Mouse (Mus musculus): ENCODE data around the gene Zc3h7b.

The Zc3h7b gene

GRCm38 (mm10) chr15:81797861-81798260 is 53.0 kb downstream of the Zc3h7b start:
- DNase-seq = no peak

GRCm38 (mm10) chr15:81798421-81798820 is 53.6 kb downstream of the Zc3h7b start:
- no peak for DNase-seq

- no peak for DNase-seq
These were observed 55.5 kb downstream of the Zc3h7b start for GRCm38 (mm10) chr15:81800391-81800790.

GRCm38 (mm10) chr15:81802001-81802890 is 57.4 kb downstream of the Zc3h7b start, which contains the start of gene Tef:
Gene Tef, plus strand, starts transcription at chr15:81802421.
- peak; percentile 100 for DNase-seq

- no peak for DNase-seq
These were observed 58.1 kb downstream of the Zc3h7b start for GRCm38 (mm10) chr15:81802941-81803351.

- DNase-seq = peak; percentile 91
These were observed 58.6 kb downstream of the Zc3h7b start for GRCm38 (mm10) chr15:81803425-81803951.

- peak; percentile 94 for DNase-seq
These were observed 59.3 kb downstream of the Zc3h7b start for GRCm38 (mm10) chr15:81804172-81804571.

GRCm38 (mm10) chr15:81804883-81805282 is 60.0 kb downstream of the Zc3h7b start:
- DNase-seq = no peak

GRCm38 (mm10) chr15:81805624-81806023 is 60.8 kb downstream of the Zc3h7b start:
- DNase-seq = peak; percentile 97

GRCm38 (mm10) chr15:81806621-81807404 is 62.0 kb downstream of the Zc3h7b start:
- no peak for DNase-seq

GRCm38 (mm10) chr15:81808799-81809198 is 63.9 kb downstream of the Zc3h7b start:
- DNase-seq = peak; percentile 90

GRCm38 (mm10) chr15:81809550-81809949 is 64.7 kb downstream of the Zc3h7b start:
- no peak for DNase-seq

GRCm38 (mm10) chr15:81810150-81810549 is 65.3 kb downstream of the Zc3h7b start:
- DNase-seq = peak; percentile 100

GRCm38 (mm10) chr15:81810671-81811598 is 66.1 kb downstream of the Zc3h7b start:
- DNase-seq = peak; percentile 100

- DNase-seq = no peak
These were observed 66.7 kb downstream of the Zc3h7b start for GRCm38 (mm10) chr15:81811599-81811996.

GRCm38 (mm10) chr15:81812287-81812686 is 67.4 kb downstream of the Zc3h7b start:
- DNase-seq = peak; percentile 95

GRCm38 (mm10) chr15:81812696-81813631 is 68.1 kb downstream of the Zc3h7b start:
- peak; percentile 92 for DNase-seq

- no peak for DNase-seq
These were observed 69.3 kb downstream of the Zc3h7b start for GRCm38 (mm10) chr15:81813986-81814705.

GRCm38 (mm10) chr15:81814716-81815370 is 70.0 kb downstream of the Zc3h7b start:
- DNase-seq = peak; percentile 94

GRCm38 (mm10) chr15:81818404-81818803 is 73.5 kb downstream of the Zc3h7b start:
- no peak for DNase-seq
